Mouse (Mus musculus) heart, postnatal 0 days (tissue): Measurements from ENCODE around the gene Robo1. TPM values are rescaled to one million over a fixed set of nuclear protein-coding genes. Genes with fewer than 3 reads are reported as not detected.

Experiments
- ATAC-seq: fragments of 200-750 bp; cut with Nextera tagmentation; 2 replicates; pipeline ENCODE4 v1.8.0; 2017; ENCODE audit warnings: low read depth, moderate number of reproducible peaks, moderate library complexity; ENCODE audit not compliant: insufficient read depth
- DNase-seq: peaks from one replicate; pipeline ENCODE4 v3.0.0-alpha.2; 2016; ENCODE audit warnings: low spot score
- H3K27ac ChIP-seq: fragments of 300-500 bp; sonication (generic); 2 replicates; pipeline ENCODE4 v1.5.1; 2014; ENCODE audit warnings: low read depth, mild to moderate bottlenecking
- H3K27me3 ChIP-seq: fragments of 300-500 bp; sonication (generic); 2 replicates; pipeline ENCODE4 v1.6.1; 2014; ENCODE audit warnings: low read length, mixed read lengths; ENCODE audit not compliant: control insufficient read depth, insufficient read depth
- H3K36me3 ChIP-seq: fragments of 300-500 bp; sonication (generic); replicated peaks from 2 replicates; pipeline ENCODE4 v1.6.1; 2014; ENCODE audit warnings: low read length, mixed read lengths; ENCODE audit not compliant: control insufficient read depth, insufficient read depth
- H3K4me1 ChIP-seq: fragments of 300-500 bp; sonication (generic); 2 replicates; pipeline ENCODE4 v1.6.1; 2014; ENCODE audit warnings: antibody characterized with exemption; ENCODE audit not compliant: control insufficient read depth, insufficient read depth
- H3K4me2 ChIP-seq: fragments of 300-500 bp; sonication (generic); 2 replicates; pipeline ENCODE4 v1.6.1; 2014; ENCODE audit warnings: low read depth, mild to moderate bottlenecking, low read length, moderate library complexity
- H3K4me3 ChIP-seq: fragments of 300-500 bp; sonication (generic); 2 replicates; pipeline ENCODE4 v1.5.1; 2014; ENCODE audit warnings: low read depth, low read length
- H3K9ac ChIP-seq: fragments of 300-500 bp; sonication (generic); replicated peaks from 2 replicates; pipeline ENCODE4 v1.6.1; 2014; ENCODE audit warnings: low read depth, low read length, mixed read lengths
- H3K9me3 ChIP-seq: fragments of 300-500 bp; sonication (generic); replicated peaks from 2 replicates; pipeline ENCODE4 v1.6.1; 2016; ENCODE audit warnings: low read length; ENCODE audit not compliant: control insufficient read depth
- CTCF ChIP-seq: IDR thresholded peaks from 2 replicates; pipeline ENCODE4 v1.5.1; 2016; ENCODE audit warnings: antibody characterized with exemption, control low read depth, low read depth
- EP300 ChIP-seq: IDR thresholded peaks from 2 replicates; pipeline ENCODE4 v1.6.1; 2016; ENCODE audit warnings: antibody characterized with exemption, low read depth
- WGBS: fragments of 180-500 bp; shearing (Covaris S2); extraction: QIAGEN DNeasy Blood & Tissue Kit; methylation state at CpG from one replicate; pipeline ENCODE4 v1.1.7; 2014; 5-methylcytosine and 5-hydroxymethylcytosine counted together
- polyA plus RNA-seq: library from polyadenylated mRNA; unstranded; fragments of >200 nt; fragmentation: Nextera tagmentation; extraction: Ambion mirVana; gene quantifications from 2 replicates; pipeline ENCODE4 v1.2.1, GENCODE M21; 2015
- total RNA-seq: library from RNA; depleted of rRNA; stranded (reverse); fragments of >200 nt; gene quantifications from 2 replicates; pipeline ENCODE4 v1.2.3, GENCODE M21; 2014; ENCODE audit warnings: low replicate concordance

The Robo1 gene
- total and polyA plus RNA-seq, 2 experiments from 2014 or later, result 2.8 to 4.0 TPM

DNA sequence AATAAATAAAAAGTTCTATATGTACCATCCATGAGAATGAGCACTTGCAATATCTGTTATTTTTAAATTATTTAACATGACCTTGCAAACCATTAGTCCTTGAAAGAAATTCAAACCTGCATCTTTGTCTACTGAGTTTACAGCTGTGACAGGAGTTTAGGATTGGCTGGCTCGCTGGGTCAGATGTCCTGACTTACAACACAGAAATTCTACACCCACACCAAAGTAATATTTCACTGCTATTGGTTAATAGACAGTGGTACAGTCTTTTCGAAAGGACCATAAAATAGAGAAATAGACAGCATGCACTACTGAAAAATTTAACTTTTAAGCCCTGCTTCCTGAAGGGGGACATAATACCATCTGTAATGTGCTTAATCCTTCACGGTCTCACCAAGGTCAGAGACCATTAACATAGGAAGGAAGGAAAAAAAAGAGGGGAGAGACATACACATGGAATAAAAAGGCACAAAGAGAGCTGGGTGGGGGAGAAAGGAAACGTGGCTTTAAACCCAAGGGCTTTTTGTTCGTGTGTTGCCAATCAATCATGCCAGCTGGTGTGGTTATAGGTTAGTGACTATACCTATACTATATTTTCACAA lies 103.7 kb downstream of the Robo1 start:
- no peaks in the 10 kb centered on the region for H3K4me1 ChIP-seq
- ATAC-seq (no peak), DNase-seq (no peak)
- no peak overlapping the region for H3K9ac ChIP-seq
- 76% methylated on average over 5 of the region's 5 CpGs for WGBS
- no peak overlapping the region for H3K4me2 ChIP-seq
- H3K9me3 ChIP-seq, result 0 out of 2 replicates have a peak, but pooled peaks cover 5% of the 10 kb centered on the region
- no peak overlapping the region for H3K4me3 ChIP-seq
- H3K27ac ChIP-seq, result no peak overlapping the region
- TF ChIP-seq EP300 (no peak), CTCF (no peak)
- H3K36me3 ChIP-seq, result no peaks in the 10 kb centered on the region
- H3K27me3 ChIP-seq, result no peaks in the 10 kb centered on the region

GRCm38 (mm10) chr16:72412879-72413278 lies 104.8 kb downstream of the Robo1 start:
- H3K4me1 ChIP-seq, result no peaks in the 10 kb centered on the region
- H3K4me3 ChIP-seq, result no peak overlapping the region
- no peak overlapping the region for H3K9ac ChIP-seq
- H3K27me3 ChIP-seq, result no peaks in the 10 kb centered on the region
- H3K36me3 ChIP-seq, result no peaks in the 10 kb centered on the region
- no peak for TF ChIP-seq EP300
- TF ChIP-seq CTCF, result no peak
- no peak overlapping the region for H3K4me2 ChIP-seq
- H3K9me3 ChIP-seq, result 0 out of 2 replicates have a peak, but pooled peaks cover 5% of the 10 kb centered on the region
- WGBS, result 70% methylated on average over 7 of the region's 7 CpGs
- no peak overlapping the region for H3K27ac ChIP-seq
- DNase-seq (no peak), ATAC-seq (no peak)

DNA sequence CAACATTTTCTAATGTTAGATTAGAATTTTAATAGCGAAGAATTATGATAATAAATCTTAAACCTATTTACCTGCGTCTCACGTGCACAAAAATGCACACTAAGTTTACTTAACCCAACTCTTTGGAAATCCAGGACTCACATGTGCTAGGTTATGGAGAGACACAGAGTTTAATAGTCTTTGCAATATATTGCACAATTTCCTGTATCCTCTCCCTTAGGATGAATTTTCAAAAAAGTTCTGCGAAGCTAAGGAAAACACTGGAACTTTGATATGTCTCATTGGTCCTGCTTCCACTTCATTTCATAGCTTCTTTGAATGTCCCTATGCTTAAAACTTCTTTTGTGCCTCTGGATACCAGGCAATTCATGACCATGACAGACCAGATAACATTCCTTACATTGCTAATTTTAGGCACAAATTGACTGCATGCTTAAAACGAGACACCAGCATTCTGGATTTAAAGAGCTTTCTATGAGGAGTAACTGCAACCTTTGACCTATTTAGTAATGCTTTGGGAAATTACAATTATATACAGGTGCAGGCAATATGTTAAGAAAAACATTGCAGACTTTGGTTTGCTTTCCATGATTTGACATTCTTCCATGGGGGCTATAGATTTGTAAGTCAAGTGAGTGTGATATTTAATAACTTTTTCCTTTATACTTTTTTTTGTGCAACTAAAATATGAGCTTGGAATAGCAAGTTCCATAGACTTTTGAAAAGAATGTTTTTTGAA lies 111.4 kb downstream of the Robo1 start:
- Histone ChIP-seq H3K4me1 (peaks cover 6% of the 10 kb centered on the region), H3K4me3 (no peak overlapping the region), H3K36me3 (no peaks in the 10 kb centered on the region), H3K9me3 (no peaks in the 10 kb centered on the region), H3K9ac (no peak overlapping the region), H3K27me3 (no peaks in the 10 kb centered on the region), H3K4me2 (no peak overlapping the region), H3K27ac (peak overlapping the region; percentile 47; the same call in 1 of the 2 replicates)
- no peak for TF ChIP-seq EP300
- TF ChIP-seq CTCF, result no peak
- no peak for DNase-seq
- ATAC-seq, result peak; percentile 36; the same call in 1 of the 2 replicates
- 55% methylated on average over 5 of the region's 5 CpGs for WGBS

- WGBS, result 18% methylated on average over 4 of the region's 4 CpGs
- Histone ChIP-seq H3K9ac (no peak overlapping the region), H3K9me3 (no peaks in the 10 kb centered on the region), H3K27me3 (no peaks in the 10 kb centered on the region), H3K36me3 (no peaks in the 10 kb centered on the region), H3K4me1 (peaks cover 6% of the 10 kb centered on the region), H3K4me2 (no peak overlapping the region), H3K4me3 (no peak overlapping the region), H3K27ac (no peak overlapping the region)
- TF ChIP-seq CTCF (no peak), EP300 (no peak)
- DNase-seq (peak; percentile 18), ATAC-seq (0 out of 2 replicates have a peak, but pooled peaks have one; percentile 17)
These were observed 114.3 kb downstream of the Robo1 start for GRCm38 (mm10) chr16:72422426-72422825.

GRCm38 (mm10) chr16:72434396-72434795 lies 126.3 kb downstream of the Robo1 start:
- Histone ChIP-seq H3K9me3 (no peaks in the 10 kb centered on the region), H3K4me1 (no peaks in the 10 kb centered on the region), H3K36me3 (no peaks in the 10 kb centered on the region), H3K4me2 (no peak overlapping the region), H3K27ac (no peak overlapping the region), H3K9ac (no peak overlapping the region), H3K4me3 (no peak overlapping the region), H3K27me3 (no peaks in the 10 kb centered on the region)
- no peak for TF ChIP-seq EP300
- no peak for TF ChIP-seq CTCF
- DNase-seq (no peak), ATAC-seq (no peak)
